Mouse (Mus musculus): ENCODE results near the gene Kcnc2. TPM values are rescaled to one million over a fixed set of nuclear protein-coding genes. Genes with fewer than 3 reads are reported as not detected.

Gene Kcnc2
- polyA plus RNA-seq, 1 experiment from 2014 or later, result 2.2 TPM

GRCm38 (mm10) chr10:112400591-112401404 is 129.9 kb downstream of the Kcnc2 start:
- no peaks in the 10 kb centered on the region for H3K36me3 ChIP-seq
- 60% methylated on average over 9 of the region's 9 CpGs for WGBS

GRCm38 (mm10) chr10:112409525-112409924 is 138.6 kb downstream of the Kcnc2 start:
- H3K9me3 ChIP-seq, result no peaks in the 10 kb centered on the region
- no peak overlapping the region for H3K9ac ChIP-seq (replicated peaks)
- H3K27me3 ChIP-seq, result no peaks in the 10 kb centered on the region
- 84% methylated on average over 2 of the region's 2 CpGs for WGBS
- no peak overlapping the region for H3K27ac ChIP-seq (replicated peaks)
- ATAC-seq (ENCODE audit: low FRiP score, low read depth), result no peak
- H3K36me3 ChIP-seq, result no peaks in the 10 kb centered on the region
- no peaks in the 10 kb centered on the region for H3K4me1 ChIP-seq
- no peak overlapping the region for H3K4me3 ChIP-seq
- no peak overlapping the region for H3K4me2 ChIP-seq (replicated peaks)

More at GRCm38 (mm10) chr10:112400591-112401404, 129.9 kb downstream of the Kcnc2 start:
- Histone ChIP-seq H3K4me2 (replicated peaks) (no peak overlapping the region), H3K9ac (replicated peaks) (no peak overlapping the region), H3K4me3 (no peak overlapping the region), H3K4me1 (peaks cover 5% of the 10 kb centered on the region; the same call in 1 of the 2 replicates), H3K9me3 (no peaks in the 10 kb centered on the region), H3K27me3 (no peaks in the 10 kb centered on the region), H3K27ac (replicated peaks) (no peak overlapping the region)
- ATAC-seq (ENCODE audit: low FRiP score, low read depth), result 0 out of 2 replicates have a peak, but pooled peaks have one; percentile 24

- WGBS, result 59% methylated on average over 10 of the region's 10 CpGs
- ATAC-seq (ENCODE audit: low FRiP score, low read depth), result no peak
- H3K36me3 ChIP-seq, result no peaks in the 10 kb centered on the region
- H3K27ac ChIP-seq (replicated peaks), result no peak overlapping the region
- no peak overlapping the region for H3K9ac ChIP-seq (replicated peaks)
- H3K4me1 ChIP-seq, result no peaks in the 10 kb centered on the region
- no peak overlapping the region for H3K4me3 ChIP-seq
- no peaks in the 10 kb centered on the region for H3K27me3 ChIP-seq
- no peak overlapping the region for H3K4me2 ChIP-seq (replicated peaks)
- no peaks in the 10 kb centered on the region for H3K9me3 ChIP-seq
Observed at GRCm38 (mm10) chr10:112423327-112423726, 152.4 kb downstream of the Kcnc2 start.

- Histone ChIP-seq H3K4me3 (no peak overlapping the region), H3K9ac (replicated peaks) (no peak overlapping the region), H3K4me2 (replicated peaks) (no peak overlapping the region), H3K4me1 (no peaks in the 10 kb centered on the region), H3K27me3 (no peaks in the 10 kb centered on the region), H3K27ac (replicated peaks) (no peak overlapping the region), H3K9me3 (no peaks in the 10 kb centered on the region), H3K36me3 (no peaks in the 10 kb centered on the region)
- ATAC-seq (ENCODE audit: low FRiP score, low read depth), result no peak
- WGBS, result 89% methylated on average over 2 of the region's 2 CpGs
Observed at GRCm38 (mm10) chr10:112436950-112437349, 166.0 kb downstream of the Kcnc2 start.

- no peak overlapping the region for H3K9ac ChIP-seq (replicated peaks)
- H3K4me2 ChIP-seq (replicated peaks), result no peak overlapping the region
- no peaks in the 10 kb centered on the region for H3K36me3 ChIP-seq
- no peak overlapping the region for H3K4me3 ChIP-seq
- WGBS, result 65% methylated on average over 4 of the region's 4 CpGs
- ATAC-seq (ENCODE audit: low FRiP score, low read depth), result no peak
- no peaks in the 10 kb centered on the region for H3K9me3 ChIP-seq
- no peaks in the 10 kb centered on the region for H3K27me3 ChIP-seq
- H3K27ac ChIP-seq (replicated peaks), result no peak overlapping the region
- H3K4me1 ChIP-seq, result no peaks in the 10 kb centered on the region
Observed at GRCm38 (mm10) chr10:112444640-112445039, 173.7 kb downstream of the Kcnc2 start.

- Histone ChIP-seq H3K9me3 (no peaks in the 10 kb centered on the region), H3K36me3 (no peaks in the 10 kb centered on the region), H3K27me3 (no peaks in the 10 kb centered on the region), H3K4me2 (replicated peaks) (no peak overlapping the region), H3K4me1 (no peaks in the 10 kb centered on the region), H3K27ac (replicated peaks) (no peak overlapping the region), H3K9ac (replicated peaks) (no peak overlapping the region), H3K4me3 (no peak overlapping the region)
- no peak for ATAC-seq (ENCODE audit: low FRiP score, low read depth)
- 85% methylated on average over 5 of the region's 5 CpGs for WGBS
Observed at GRCm38 (mm10) chr10:112450910-112451309, 180.0 kb downstream of the Kcnc2 start.

- ATAC-seq (ENCODE audit: low FRiP score, low read depth), result no peak
- no peak overlapping the region for H3K4me3 ChIP-seq
- H3K4me2 ChIP-seq (replicated peaks), result no peak overlapping the region
- WGBS, result 92% methylated on average over 6 of the region's 6 CpGs
- H3K36me3 ChIP-seq, result no peaks in the 10 kb centered on the region
- H3K27me3 ChIP-seq, result no peaks in the 10 kb centered on the region
- no peaks in the 10 kb centered on the region for H3K9me3 ChIP-seq
- H3K4me1 ChIP-seq, result no peaks in the 10 kb centered on the region
- no peak overlapping the region for H3K9ac ChIP-seq (replicated peaks)
- no peak overlapping the region for H3K27ac ChIP-seq (replicated peaks)
Observed at GRCm38 (mm10) chr10:112468689-112469384, 197.9 kb downstream of the Kcnc2 start.

GRCm38 (mm10) chr10:112474122-112474810 is 203.3 kb downstream of the Kcnc2 start:
- ATAC-seq (ENCODE audit: low FRiP score, low read depth), result no peak
- H3K4me2 ChIP-seq (replicated peaks), result no peak overlapping the region
- no peaks in the 10 kb centered on the region for H3K9me3 ChIP-seq
- WGBS, result 94% methylated on average over 6 of the region's 6 CpGs
- no peak overlapping the region for H3K9ac ChIP-seq (replicated peaks)
- no peaks in the 10 kb centered on the region for H3K4me1 ChIP-seq
- no peaks in the 10 kb centered on the region for H3K36me3 ChIP-seq
- no peaks in the 10 kb centered on the region for H3K27me3 ChIP-seq
- no peak overlapping the region for H3K27ac ChIP-seq (replicated peaks)
- no peak overlapping the region for H3K4me3 ChIP-seq

- no peaks in the 10 kb centered on the region for H3K9me3 ChIP-seq
- WGBS, result 92% methylated on average over 2 of the region's 2 CpGs
- H3K27ac ChIP-seq (replicated peaks), result no peak overlapping the region
- no peak overlapping the region for H3K9ac ChIP-seq (replicated peaks)
- H3K4me1 ChIP-seq, result no peaks in the 10 kb centered on the region
- H3K27me3 ChIP-seq, result no peaks in the 10 kb centered on the region
- no peak for ATAC-seq (ENCODE audit: low FRiP score, low read depth)
- no peaks in the 10 kb centered on the region for H3K36me3 ChIP-seq
- no peak overlapping the region for H3K4me3 ChIP-seq
- H3K4me2 ChIP-seq (replicated peaks), result no peak overlapping the region
Observed at GRCm38 (mm10) chr10:112481461-112481860, 210.5 kb downstream of the Kcnc2 start.

- Histone ChIP-seq H3K4me1 (no peaks in the 10 kb centered on the region), H3K27ac (replicated peaks) (no peak overlapping the region), H3K9me3 (no peaks in the 10 kb centered on the region), H3K4me3 (no peak overlapping the region), H3K27me3 (no peaks in the 10 kb centered on the region), H3K36me3 (no peaks in the 10 kb centered on the region), H3K9ac (replicated peaks) (no peak overlapping the region), H3K4me2 (replicated peaks) (no peak overlapping the region)
- 89% methylated on average over 9 of the region's 9 CpGs for WGBS
- ATAC-seq (ENCODE audit: low FRiP score, low read depth), result no peak
Observed at GRCm38 (mm10) chr10:112481921-112482607, 211.1 kb downstream of the Kcnc2 start.

GRCm38 (mm10) chr10:112484387-112485105 is 213.6 kb downstream of the Kcnc2 start:
- Histone ChIP-seq H3K4me2 (replicated peaks) (no peak overlapping the region), H3K4me3 (no peak overlapping the region), H3K9ac (replicated peaks) (no peak overlapping the region), H3K4me1 (no peaks in the 10 kb centered on the region), H3K9me3 (no peaks in the 10 kb centered on the region), H3K27ac (replicated peaks) (no peak overlapping the region), H3K27me3 (no peaks in the 10 kb centered on the region), H3K36me3 (no peaks in the 10 kb centered on the region)
- no peak for ATAC-seq (ENCODE audit: low FRiP score, low read depth)
- WGBS, result 86% methylated on average over 11 of the region's 11 CpGs
